Mouse (Mus musculus): ENCODE measurements around the gene Scn8a.

Gene Scn8a

DNA sequence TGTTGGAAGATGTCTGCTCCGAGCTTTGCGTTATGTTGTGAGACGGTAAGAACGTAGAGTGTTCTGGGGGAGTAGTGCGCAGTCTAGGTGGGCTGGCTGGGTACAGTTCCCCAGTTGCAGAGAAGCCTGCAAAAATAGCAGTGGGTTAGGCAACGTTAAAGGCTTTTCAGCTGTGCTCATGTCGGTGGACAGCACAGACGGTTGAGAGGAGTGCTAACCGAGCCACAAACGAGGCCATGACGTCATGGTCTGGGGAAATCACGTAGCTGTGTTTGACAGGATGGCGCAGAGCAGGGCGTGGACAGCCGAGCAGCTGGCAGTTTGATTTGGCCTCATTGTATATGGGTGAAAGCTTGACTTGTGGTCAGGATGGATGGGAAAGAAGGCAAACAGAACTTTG lies 9.4 kb downstream of the Scn8a start:
- no peak for DNase-seq (ENCODE audit: low spot score in 2 of 2)

DNA sequence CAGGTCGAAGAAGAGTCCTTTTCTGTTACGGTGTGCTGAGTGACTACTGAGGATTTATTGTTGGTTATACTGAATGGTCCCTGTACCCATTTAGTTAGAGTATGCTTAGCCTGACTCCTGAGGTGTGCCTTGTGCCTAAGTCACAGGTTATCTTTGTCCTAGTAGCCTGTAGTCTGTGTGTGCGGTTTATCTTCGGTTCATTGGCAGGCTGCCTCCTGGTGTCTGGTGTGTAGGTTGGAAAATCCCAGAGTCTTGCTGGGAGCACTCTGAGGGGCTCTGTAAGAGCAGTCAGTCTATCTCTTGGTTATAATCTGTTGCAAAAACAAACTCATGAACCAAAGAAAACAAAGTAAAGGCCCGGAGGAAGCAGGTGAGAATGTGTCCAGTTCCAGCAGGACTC lies 11.7 kb downstream of the Scn8a start:
- DNase-seq (ENCODE audit: low spot score in 2 of 2), result no peak

DNA sequence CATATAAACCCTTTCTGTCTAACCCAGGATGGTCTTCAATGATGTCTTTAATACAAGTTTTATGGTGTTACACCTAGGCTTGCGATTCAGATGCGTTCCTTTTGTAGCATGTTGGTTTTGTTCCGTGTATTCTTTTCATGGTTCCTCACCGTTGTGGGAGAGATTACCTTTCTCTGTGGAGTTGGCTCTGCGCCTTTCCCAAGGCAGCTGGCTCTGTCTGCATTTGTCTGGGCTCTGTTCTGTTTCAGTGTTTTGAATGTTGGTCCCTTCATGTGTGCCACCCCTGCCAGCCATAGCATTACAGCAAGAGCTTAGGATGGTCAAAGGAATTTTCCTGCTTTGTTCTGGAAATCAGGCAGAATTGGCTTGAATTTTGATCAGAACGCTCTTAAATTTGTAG lies 14.8 kb downstream of the Scn8a start:
- DNase-seq (ENCODE audit: low spot score in 2 of 2), result no peak

DNA sequence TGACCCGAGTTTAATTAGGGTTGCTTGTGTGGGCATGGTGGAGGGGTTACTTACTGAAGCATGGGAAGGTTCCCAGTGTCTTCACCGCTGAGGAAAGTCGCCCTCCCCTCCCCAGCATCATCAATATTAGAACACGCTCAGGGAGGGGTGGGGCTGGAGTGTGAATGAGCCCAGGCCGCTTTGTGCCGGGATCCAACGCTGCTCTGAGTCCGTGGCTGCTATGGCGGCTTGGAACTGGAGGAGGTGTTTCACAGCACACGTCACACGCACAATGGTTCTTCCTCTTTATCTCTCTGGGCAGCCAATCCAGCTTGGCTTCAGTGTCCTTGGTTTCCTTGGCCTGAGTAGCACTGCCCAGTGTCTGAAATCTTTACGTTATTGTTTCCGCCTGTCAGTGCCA lies 22.3 kb downstream of the Scn8a start:
- no peak for DNase-seq (ENCODE audit: low spot score in 2 of 2)

DNA sequence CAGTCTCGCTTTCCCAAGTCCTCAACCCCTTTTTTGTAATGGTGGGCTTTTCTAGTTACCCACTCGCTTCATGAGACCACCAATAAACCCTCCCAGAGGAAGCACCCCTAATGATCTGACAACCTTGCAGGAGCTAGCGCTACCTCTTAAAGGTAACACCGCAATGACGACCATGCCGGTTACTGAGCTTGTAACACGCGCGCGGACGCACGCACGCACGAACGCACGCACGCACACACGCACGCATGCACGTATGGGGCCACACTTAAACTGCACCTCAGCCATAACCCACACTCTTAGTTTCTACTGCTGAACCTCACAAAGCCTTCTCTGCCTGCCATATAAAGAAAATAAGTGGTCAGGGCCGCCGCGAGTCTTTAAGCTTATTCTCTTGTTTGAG lies 26.8 kb downstream of the Scn8a start:
- DNase-seq (ENCODE audit: low spot score in 2 of 2), result no peak

DNA sequence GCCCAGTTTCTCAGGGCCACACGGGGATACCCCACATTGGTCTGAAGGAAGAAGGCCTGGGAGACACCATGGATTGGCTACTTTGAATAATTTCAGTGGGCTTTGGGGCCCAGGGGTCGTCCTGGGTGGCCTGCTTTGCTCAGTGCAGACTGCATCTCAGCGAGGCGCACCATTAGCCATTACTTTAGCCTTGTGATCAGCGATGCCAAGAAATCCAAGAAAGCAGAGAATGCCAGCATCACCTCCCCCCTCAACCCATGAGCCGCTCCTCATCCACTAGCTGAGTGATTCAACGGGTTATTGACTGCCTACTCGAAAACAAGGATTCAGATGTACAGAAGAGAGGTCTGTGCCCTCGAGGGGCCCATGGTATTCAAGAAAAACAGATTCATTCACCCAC lies 34.2 kb downstream of the Scn8a start:
- no peak for DNase-seq (ENCODE audit: low spot score in 2 of 2)

DNA sequence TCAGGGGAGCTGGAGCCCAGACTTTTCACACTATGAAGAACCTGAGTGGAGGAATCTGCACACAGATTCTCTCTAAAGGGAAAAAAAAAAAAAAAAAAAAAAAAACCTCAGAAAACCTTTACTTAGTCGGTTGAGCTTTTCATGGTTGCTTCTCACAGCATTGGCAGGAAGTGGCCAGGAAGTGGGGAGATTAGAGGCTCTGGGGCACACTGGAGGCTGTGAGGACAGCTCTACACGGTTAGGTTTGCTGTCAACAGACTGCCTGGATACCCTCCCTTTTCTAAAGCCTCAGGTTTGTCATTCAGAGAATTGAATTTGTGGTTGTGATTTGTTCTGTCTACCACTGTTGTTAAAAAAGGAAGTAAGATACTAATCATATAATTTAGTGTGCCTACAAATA lies 35.3 kb downstream of the Scn8a start:
- no peak for DNase-seq (ENCODE audit: low spot score in 2 of 2)

DNA sequence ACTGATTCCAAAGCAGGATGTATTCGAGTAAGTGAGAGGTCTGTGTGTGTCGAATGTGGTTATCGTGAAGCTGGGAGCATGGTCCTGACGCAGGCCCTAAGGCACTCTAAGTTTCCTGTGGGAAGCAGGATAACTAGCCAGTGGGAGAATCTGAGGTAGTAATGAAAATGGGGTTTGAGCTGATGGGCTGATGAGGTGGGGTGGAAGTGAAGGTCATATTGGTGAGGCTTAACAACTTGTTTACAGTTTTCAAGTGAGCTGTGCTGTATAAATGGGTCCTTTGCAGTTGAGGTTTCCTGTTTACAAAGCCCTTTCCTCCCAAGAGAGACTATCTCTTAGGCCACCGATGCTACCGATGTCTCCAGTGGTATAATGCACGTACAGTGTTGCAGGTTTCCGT lies 36.1 kb downstream of the Scn8a start:
- no peak for DNase-seq (ENCODE audit: low spot score in 2 of 2)

DNA sequence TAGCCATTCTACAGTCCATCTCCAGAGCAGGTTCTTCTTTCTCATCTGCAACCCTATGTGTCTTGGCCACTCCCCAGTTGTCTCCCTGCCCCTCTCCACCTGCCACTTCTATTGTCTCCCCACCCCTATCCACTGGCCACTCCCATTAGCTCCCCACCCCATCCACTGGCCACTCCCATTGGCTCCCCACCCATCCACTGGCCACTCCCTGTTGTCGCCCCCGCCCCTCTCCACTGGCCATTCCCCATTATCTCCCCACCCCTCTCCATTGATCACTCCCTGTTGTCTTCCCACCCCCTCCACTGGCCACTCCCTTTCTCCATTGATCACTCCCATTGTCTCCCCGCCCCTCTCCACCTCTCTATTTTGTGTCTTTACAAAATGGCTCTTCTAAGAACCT lies 39.2 kb downstream of the Scn8a start:
- DNase-seq (ENCODE audit: low spot score in 2 of 2), result no peak

DNA sequence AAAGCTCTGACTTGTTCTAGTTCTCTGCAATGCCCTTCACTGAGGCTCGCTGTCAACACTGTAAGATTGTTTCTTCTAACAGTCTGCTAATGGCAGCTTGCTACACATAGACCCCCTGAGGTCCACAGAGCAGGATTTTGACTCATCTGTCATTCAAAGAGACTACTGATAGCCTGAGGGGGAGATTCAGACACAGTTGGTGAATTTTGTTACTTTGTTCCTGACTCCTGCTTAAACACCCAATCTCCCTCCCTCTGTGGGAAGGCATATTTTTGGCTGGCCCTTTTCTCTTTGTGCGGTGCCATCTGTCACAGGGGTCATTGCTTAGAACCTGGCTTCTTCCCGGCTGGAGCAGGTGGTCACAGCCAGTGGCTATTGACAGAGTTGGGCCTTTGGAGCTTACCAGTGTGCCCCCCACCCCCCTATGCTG lies 40.1 kb downstream of the Scn8a start:
- no peak for DNase-seq (ENCODE audit: low spot score in 2 of 2)

DNA sequence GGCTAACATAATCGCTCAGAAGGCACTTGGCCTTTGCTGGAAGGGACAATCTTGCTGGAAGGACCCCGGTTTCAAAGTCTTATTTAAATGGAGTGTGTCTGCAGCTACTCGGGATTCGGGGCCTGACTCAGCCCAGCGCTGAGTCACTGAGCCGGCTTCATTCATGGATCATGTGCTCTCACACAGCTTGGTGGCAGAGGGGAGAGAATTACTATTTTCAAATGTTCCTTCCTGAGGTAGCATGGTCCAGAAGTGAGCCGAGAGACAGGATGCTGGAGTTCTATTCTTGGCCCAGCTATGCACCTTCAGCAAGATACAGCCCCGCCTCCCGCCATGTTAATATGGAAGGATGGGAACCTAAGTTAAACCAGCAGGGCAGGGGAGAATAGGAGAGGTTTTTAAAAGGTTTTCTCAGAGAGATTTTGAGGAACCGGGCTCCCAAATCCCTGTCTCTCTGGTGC lies 40.8 kb downstream of the Scn8a start:
- DNase-seq (ENCODE audit: low spot score in 2 of 2), result peak; percentile 68 to 77

DNA sequence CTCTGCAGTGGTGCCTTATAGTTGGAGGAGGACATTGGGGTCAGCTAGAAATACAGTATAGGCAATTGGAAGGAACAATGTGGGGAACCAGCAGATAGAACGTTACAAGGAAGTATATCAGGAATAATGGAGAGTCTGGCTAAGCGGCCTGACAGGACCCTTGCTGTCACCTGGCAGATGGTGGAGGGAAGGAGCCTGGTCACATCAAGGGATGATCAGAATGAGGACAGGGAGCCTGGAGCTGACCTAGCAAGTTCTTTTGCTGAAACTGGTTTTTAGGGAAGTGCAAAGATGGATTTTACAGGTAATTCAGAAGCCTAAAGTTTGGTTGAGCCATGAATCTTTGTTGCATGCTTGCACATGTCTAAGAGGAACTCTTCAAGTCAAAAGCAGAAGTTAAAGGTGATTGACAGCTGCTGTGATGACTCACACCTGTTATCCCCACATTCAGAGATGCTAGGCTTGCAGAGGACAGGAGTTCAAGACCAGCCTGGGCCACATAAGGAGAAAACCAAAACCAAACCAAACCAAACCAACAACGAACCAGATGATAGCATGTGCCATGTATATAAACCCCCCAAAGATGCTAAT lies 43.1 kb downstream of the Scn8a start:
- no peak for DNase-seq (ENCODE audit: low spot score in 2 of 2)

DNA sequence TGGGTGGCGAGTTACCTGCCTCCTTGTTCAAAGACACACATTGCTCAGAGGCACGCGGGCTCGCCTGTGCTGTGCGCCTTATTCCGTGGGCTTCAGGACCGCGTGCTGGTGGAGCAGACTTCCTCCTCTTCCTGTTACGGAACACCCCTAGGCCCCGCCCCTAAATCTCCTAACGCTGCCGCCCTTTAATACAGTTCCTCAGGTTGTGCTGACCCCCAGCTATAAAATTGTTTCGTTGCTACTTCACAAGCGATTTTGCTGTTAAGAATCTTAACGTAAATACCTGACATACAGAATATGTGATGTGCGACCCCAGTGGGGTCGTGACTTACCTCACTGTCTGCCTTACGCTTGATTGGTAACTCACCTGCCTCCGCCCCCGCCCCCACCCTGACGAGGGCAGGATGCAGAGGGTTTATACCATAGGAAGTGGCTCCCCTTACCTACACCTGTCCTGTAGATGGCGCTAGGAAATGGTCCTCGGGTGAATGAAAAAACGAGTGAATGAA lies 45.1 kb downstream of the Scn8a start:
- DNase-seq (ENCODE audit: low spot score in 2 of 2), result peak in 1 of 2 experiments; percentile 55

DNA sequence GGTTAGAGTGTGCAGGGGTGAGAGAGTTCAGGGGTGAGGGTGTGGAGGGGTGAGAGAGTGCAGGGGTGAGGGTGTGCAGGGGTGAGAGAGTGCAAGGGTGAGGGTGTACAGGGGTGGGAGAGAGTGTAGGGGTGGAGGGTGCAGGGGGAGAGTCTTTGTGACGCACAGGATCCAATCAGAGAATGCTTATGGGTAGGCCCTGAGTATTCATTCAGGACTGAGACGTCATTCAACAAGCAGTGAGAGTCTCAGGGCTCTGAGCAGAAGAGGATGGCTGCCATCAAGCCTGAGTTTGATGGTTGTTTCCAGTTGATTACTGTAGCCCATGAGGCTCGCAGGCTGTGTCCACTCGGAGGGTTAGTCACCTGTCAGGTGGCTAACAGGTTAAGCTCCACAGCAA lies 48.4 kb downstream of the Scn8a start:
- peak in 1 of 2 experiments; percentile 23 for DNase-seq (ENCODE audit: low spot score in 2 of 2)

DNA sequence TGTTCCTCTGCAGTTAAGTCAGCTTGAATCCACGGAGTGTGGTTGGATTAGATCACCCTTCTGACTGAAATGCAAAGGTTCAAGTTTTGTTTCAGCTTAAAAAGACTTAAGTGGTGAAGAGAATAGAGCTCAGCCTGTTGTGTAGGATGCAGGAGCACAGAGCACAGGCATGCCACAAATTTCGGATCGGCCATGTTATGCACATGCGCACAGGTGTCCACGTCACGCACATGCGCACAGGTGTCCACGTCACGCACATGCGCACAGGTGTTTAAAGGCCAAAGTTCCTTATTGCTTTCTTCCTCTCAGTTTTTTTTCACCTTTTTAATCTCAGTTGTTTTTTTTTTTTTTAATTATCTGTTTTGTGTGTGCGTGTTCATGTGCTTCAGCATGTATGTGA lies 52.6 kb downstream of the Scn8a start:
- DNase-seq (ENCODE audit: low spot score in 2 of 2), result no peak

DNA sequence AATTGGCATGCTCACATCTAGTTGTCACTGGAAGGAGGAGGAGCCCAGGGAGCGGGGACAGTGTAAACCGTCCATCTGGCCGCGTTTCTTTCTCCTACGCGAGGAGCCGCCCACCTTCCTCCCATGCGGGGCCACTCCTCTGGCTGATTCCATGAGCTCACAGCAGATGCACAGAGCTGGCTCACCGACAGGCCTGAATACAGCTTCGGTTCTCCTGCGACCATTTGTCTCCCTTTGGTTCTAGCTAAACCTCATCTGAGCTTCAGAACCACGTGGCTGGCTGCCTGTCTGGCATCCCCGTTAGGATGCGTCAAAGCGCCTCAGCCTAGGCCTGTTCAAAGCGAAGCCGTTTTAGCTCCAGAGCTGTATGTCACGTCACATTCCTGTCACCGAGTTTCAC lies 53.8 kb downstream of the Scn8a start:
- peak; percentile 90 to 93 for DNase-seq (ENCODE audit: low spot score in 2 of 2)

DNA sequence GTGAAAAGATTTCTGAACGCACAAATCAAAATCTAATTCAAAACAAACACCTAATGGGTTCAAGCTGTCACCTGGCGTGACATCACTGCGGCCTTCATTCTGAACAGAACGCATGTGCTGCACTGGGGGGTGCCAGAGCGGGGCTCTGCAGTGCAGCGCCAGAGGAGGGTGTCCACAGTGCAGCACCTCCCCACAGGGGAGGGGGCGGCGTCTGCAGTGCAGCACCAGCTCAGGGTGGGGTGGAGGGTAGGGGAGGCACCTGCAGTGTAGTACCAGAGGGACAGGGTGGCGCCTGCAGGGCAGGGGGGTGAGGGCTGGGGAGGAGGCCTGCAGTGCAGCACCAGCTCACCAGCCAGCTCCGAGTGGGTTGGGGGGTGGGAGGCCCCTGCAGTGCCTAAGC lies 55.3 kb downstream of the Scn8a start:
- no peak for DNase-seq (ENCODE audit: low spot score in 2 of 2)

DNA sequence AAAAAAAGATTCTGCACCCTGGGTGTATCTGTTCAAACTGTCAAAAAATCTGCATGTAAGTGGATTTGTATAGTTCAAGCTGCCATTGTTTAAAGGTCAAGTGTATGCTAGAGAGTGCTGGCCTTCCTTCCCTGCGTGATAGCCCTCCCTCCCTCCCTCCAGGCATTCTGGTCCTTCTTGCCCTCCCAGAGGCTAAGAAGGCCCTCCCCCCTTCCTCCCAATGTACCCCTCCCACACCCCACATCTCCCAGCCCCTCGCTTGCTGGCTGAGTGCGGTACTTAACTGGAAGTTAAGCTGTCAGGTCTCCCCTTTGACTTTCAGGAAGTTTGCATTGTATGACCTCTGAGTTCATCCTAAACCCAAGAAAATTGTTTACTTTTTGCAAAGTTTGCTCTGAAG lies 60.8 kb downstream of the Scn8a start:
- no peak for DNase-seq (ENCODE audit: low spot score in 2 of 2)

DNA sequence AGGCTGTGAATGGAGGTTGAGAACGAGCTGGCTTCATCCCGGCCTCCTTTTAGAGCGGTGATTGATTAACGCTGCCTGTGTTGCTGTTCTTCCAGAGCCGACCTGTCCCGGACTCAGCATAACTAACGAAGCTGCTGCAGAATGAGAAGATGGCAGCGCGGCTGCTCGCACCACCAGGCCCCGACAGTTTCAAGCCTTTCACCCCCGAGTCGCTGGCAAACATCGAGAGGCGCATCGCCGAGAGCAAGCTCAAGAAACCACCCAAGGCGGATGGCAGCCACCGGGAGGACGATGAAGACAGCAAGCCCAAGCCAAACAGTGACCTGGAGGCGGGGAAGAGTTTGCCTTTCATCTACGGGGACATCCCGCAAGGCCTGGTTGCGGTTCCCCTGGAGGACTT lies 66.5 kb downstream of the Scn8a start:
- DNase-seq (ENCODE audit: low spot score in 2 of 2), result no peak

DNA sequence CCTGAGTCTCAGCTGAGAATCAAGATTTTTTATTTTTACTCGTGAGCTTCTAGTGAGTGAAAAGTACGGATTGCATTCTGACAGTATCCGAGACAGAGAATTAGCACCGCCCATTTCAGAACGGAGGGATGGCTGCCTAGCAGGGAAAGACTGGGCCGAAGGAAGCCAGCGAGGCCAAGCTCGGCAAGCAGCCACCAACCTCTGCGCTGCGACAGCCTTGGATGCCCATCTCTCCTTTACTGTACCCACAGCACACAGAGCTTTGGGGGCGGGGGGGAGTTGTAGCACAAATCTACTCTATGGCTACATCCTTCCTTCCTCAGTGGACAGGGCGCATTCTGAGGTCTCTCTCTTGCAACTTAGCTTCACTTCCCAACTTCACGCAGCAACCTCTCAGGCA lies 78.7 kb downstream of the Scn8a start:
- no peak for DNase-seq (ENCODE audit: low spot score in 2 of 2)

DNA sequence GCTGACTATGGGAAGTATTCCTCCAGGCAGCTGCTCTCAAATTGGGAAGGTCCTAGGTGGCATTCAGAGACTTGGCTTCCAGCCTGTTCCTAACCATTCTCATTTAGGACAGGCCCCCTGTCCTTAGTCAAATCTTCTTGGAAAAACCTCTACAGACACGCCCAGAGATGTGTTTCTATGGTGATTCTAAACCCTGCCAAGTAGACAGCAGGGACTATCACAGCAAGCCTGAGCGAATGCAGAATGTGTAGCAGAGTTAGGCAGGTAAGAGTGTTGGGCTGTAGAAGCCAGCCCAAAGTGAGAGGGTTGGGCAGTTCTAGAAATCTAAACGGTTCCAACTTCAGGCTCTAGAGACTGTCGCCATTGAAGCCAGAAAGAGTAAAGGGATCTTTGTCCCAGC lies 79.5 kb downstream of the Scn8a start:
- no peak for DNase-seq (ENCODE audit: low spot score in 2 of 2)

DNA sequence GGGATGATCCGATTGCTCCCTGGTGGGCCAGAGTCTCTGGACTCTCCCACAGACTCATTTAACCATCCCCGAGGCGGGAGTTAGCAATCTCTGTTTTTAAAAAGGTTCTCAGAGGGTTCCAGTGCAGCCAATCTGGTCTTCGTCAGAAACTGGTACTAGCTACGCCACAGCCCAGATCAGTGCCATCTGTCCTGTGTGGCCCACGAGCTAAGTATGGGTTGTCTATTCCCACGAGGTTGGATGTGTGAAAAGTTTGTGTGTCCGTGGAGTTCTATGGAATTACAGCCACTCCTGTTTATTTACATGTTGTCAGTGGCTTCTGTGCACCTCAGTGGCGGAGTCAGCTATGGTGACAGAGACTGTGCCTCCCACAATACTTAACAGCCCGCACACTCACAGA lies 81.8 kb downstream of the Scn8a start:
- DNase-seq (ENCODE audit: low spot score in 2 of 2), result no peak

DNA sequence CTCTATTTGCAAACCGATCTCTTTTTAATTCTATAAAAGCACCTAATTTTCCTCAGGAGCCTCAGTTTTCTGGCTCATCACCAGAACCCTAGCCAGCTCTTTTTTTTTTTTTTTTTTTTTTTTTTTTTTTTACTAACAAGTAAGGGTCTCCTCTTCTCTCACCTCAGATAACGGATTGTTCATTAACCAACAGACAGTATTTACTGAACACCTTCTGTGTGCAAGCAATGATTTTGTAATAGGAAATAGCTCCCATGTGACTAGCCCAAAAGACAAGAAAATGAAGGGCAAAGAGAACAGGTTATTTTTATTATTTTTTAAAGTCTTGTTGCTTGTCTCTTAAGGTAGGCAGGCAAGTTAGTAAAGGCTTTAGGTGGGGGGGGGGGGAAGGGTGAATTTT lies 82.6 kb downstream of the Scn8a start:
- DNase-seq (ENCODE audit: low spot score in 2 of 2), result no peak

DNA sequence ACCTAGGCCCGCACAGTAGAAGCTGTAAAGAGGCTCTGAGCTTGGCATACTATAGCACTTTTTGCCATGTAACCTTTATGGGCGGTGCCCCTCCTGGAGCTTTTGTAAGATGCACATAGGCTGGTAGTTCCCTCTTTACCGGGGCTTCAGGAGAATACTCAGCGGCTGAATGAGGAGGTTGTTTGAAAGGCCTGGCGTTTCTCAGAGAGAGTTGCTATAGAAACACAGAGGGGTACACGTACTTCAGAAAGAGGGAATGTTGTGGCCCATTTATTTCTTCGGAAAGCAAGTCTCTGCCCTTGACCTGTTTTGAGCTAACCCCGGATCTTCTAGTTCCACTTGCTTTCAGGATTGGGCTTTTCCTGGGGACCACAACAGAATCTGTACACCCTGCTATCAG lies 83.2 kb downstream of the Scn8a start:
- no peak for DNase-seq (ENCODE audit: low spot score in 2 of 2)
